Mouse (Mus musculus): ENCODE measurements around the gene Yju2.

Yju2 gene

DNA sequence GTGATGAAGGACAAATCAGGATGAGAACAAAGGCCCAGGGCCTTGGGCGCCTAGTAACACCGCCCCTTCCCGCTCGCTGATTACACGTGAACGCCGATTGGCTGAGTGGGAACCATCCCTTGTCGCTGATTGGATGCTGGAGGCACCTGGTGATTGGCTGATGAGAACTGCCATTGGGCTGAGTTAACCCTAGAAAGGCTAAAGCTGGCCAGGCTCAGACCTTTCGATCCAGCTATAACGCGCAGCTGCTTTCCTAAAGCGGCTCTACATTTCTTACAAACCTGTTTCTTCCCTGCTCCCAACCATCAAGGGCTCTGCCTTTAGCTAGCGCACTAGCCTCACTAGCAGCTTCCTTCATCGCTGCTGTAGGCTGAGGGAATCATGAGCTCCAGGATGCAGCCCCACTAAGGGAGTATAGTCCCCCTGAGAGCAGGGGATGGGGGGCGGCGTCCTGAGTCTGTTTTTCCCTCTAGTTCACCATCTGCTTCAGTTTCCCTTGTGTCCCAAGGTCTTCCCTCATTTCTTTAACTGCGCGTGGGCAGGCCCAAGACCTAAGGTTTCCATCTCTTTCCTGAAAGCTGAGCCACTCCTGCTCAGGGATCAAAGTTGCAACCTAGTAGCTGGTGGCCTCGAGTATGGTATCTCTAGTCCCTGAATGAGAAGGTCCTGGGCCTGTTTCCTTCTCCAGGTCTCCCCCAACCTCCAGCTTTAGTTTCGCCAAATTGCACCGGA is 49.6 kb downstream of the Yju2 start:
- DNase-seq, result peak; percentile 93 to 94

DNA sequence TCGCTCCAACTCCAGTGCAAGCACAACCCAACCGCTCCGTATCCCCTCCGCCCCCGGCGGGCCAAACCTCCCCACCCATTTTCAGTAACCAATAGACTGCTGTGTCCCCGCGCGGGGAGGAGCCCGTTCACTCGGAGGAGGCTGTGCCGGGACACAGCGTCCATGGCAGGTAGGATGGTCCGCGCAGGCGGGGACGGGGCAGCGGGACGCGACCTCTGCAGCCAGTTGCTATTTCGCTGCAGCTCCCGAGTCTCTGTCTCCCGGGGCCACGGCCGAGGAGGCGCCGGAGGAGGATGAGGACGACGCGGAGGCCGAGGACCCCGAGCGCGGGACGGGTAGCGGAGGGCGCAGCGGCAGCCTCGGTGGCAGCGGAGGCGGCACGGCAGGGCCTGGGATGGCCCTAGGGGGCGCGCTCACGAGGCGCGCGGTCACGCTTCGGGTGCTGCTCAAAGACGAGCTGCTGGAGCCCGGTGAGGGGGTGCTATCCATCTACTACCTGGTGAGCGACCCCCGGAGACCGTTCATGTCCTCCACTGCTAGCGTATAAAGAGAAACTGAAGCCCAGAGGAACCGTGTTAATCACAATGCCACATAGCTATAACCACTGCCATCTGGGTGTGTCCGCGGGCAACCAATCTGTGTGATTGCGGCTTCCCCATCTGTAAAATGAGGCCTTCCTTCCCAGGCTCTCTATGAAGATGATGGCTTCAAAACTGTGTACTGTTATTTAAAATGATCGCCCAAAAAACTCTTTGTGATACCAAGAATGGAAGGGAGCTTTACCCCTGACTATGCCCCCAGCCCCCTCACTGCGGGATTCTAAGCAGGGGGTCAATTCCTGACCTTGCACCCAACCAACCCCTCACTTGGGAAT is 50.4 kb downstream of the Yju2 start:
- peak; percentile 93 to 94 for DNase-seq

- no peak for DNase-seq
These were observed 51.0 kb downstream of the Yju2 start for GRCm38 (mm10) chr17:56009962-56010240.

DNA sequence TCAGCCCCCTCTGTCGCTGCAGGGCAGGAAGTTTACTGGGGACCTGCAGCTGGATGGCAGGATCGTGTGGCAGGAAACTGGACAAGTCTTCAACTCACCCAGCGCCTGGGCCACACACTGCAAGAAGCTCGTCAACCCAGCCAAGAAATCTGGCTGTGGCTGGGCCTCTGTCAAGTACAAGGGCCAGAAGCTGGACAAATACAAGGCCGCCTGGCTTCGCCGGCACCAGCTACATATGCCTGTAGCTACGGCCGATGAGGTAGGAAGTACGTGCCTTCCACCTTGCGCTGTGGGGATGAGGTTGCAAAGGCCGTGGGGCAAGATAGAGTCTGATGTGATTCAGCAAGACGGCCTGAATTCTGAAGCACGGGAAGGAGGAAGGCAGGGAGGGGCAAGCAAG is 51.4 kb downstream of the Yju2 start:
- peak in 1 of 2 experiments; percentile 35 for DNase-seq

GRCm38 (mm10) chr17:56010681-56011080 is 51.8 kb downstream of the Yju2 start:
- DNase-seq, result peak; percentile 84 to 92

GRCm38 (mm10) chr17:56011441-56011840 is 52.5 kb downstream of the Yju2 start:
- DNase-seq, result peak in 1 of 2 experiments; percentile 46

- no peak for DNase-seq
These were observed 56.4 kb downstream of the Yju2 start for GRCm38 (mm10) chr17:56015293-56015692.

DNA sequence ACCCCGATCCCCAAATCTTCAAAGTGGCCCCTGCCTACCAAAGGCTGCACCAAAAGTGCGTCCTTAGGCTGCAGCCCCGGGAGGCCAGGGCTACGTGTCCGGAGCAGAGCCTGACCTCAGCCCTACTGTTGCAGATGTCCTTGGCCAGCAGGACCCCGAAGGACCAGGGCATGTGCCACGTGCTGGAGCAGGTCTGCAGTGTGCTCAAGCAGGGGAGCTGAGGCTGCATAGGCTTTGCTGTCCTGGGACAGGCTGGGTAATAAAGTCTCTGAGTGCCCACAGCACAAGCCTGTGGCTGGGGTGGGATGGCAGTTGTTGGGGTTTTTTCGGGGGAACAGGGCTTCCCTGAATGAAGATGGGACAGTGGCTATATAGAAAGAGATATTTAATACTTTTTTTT is 57.5 kb downstream of the Yju2 start:
- DNase-seq, result no peak

DNA sequence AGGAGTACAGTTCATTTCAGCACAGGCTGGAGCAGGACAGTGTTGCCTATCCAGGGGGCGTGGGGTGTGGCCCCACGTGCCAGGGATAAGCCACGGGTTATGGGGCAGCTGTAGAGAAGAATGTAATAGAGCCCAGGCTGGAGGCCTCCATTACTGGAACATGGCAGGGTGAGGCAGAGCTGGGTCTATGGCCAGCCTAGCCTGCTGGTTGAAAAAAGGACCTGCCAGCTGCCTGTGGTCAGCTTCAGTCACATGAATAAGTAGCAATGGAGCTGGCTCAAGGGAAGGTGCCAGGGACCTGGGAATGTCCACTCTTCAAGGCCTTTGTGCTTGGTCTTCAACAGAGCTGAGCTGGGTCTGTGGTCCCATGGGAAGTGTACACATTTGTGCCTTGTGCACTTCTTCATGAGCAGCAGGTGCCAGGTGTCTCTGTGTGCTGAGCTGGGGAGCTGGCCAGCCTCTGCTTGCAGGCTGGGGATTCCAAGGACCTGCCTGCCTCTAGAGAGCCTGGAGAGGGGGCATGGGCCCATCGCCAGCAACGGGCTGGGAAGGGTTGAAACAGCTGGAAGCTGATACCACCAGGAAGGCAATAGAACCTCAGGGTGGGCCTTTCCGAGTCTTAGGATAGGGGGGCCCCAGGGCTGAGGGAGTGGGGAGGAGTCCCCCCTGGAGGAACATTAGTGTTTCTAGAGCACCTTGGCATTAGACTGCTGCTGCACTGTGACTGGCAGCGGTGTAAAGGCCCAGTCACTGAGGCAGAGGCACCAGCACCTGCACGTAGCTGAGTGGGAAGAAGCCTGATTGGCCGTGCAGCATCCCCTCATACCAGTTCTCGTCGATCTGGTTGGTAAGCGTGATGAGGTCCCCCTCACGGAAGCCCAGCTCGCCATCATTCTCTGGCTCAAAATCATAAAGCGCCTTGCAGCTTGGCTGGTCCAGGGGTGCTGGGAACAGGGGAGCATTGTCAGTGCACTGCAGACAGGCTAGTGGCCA is 58.2 kb downstream of the Yju2 start:
- peak; percentile 57 to 60 for DNase-seq

DNA sequence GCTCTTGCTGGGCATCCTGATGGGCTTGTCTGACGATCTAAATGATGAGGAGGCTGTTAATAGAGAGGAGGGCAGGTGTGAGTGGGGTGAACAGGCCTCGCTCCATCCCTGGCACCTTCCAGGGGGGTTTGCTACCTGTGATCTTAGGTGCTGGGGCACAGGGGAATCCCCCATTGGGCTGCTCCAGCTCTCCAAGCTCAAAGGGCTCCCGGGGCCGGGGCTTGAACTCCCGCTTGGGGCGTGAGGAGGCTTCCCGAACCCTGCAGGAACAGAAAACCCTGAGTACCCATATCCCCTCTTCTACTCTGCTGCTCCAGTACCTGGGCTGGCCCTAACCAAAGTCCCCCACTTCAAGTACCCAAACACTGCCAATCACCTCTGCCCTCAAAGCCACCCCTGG is 58.9 kb downstream of the Yju2 start:
- peak in 1 of 2 experiments; percentile 34 for DNase-seq
